Mouse (Mus musculus) MEL (cell line): Measurements from ENCODE around the gene Gm5426. TPM values are rescaled to one million over a fixed set of nuclear protein-coding genes. Genes with fewer than 3 reads are reported as not detected.
A peak's percentile ranks its signal among the peaks of the same experiment; 100 is the strongest.

Experiments used
- DNase-seq: peaks from one replicate; pipeline ENCODE4 v3.0.0; 2011; ENCODE audit warnings: low read depth, low spot score
- H3K27ac ChIP-seq: 2 replicates; pipeline ENCODE4 v1.5.1; 2012; ENCODE audit warnings: low read depth, mild to moderate bottlenecking, control low read depth, low read length, moderate library complexity; ENCODE audit not compliant: control insufficient read depth
- H3K27me3 ChIP-seq, 2 experiments: fragments of 150-350 bp in 1 of 2; sonication (generic) in 1 of 2; 2 replicates each; pipeline ENCODE4 v1.6.1; 2012; ENCODE audit warnings: low read length in 2 of 2, mild to moderate bottlenecking in 2 of 2, improper control_type of control experiment in 1 of 2, moderate library complexity in 1 of 2; ENCODE audit not compliant: insufficient read depth in 2 of 2, control insufficient read depth in 1 of 2
- H3K36me3 ChIP-seq, 2 experiments: 2 replicates each; pipeline ENCODE4 v1.6.1; 2012 to 2014; ENCODE audit warnings: low read length in 2 of 2, improper control_type of control experiment in 1 of 2, inconsistent platforms in 1 of 2, mild to moderate bottlenecking in 1 of 2; ENCODE audit not compliant: insufficient read depth in 2 of 2, control insufficient read depth in 1 of 2
- H3K4me1 ChIP-seq, 2 experiments: fragments of 150-350 bp in 1 of 2; sonication (generic) in 1 of 2; 2 replicates each; pipeline ENCODE4 v1.6.1; 2012; ENCODE audit warnings: low read length in 2 of 2, improper control_type of control experiment in 1 of 2, mild to moderate bottlenecking in 1 of 2; ENCODE audit not compliant: insufficient read depth in 2 of 2, control insufficient read depth in 1 of 2
- H3K4me3 ChIP-seq, 2 experiments: fragments of 150-350 bp in 1 of 2; sonication (generic) in 1 of 2; 2 replicates each; pipeline ENCODE4 v1.5.1; 2012; ENCODE audit warnings: low read depth in 2 of 2, low read length in 2 of 2, mild to moderate bottlenecking in 2 of 2, moderate library complexity in 2 of 2, control low read depth in 1 of 2, improper control_type of control experiment in 1 of 2; ENCODE audit not compliant: control insufficient read depth in 1 of 2, insufficient read depth in 1 of 2
- H3K79me2 ChIP-seq: 2 replicates; pipeline ENCODE4 v1.6.1; 2012; ENCODE audit warnings: mild to moderate bottlenecking, low read length, moderate library complexity; ENCODE audit not compliant: control insufficient read depth, poor library complexity, insufficient read depth
- H3K9ac ChIP-seq: 2 replicates; pipeline ENCODE4 v1.6.1; 2012; ENCODE audit warnings: low read depth, mild to moderate bottlenecking, control low read depth, low read length, moderate library complexity; ENCODE audit not compliant: control insufficient read depth, poor library complexity, severe bottlenecking
- H3K9me3 ChIP-seq: fragments of 150-350 bp; sonication (generic); replicated peaks from 2 replicates; pipeline ENCODE4 v1.6.1; 2012; ENCODE audit warnings: mild to moderate bottlenecking, low read length, improper control_type of control experiment, moderate library complexity; ENCODE audit not compliant: insufficient read depth
- CTCF ChIP-seq, 3 experiments: IDR thresholded peaks in 2 of 3; conservative IDR thresholded peaks in 1 of 3; 2 replicates each; pipeline ENCODE4 v1.5.1; 2011 to 2012; ENCODE audit warnings: low read length in 3 of 3, low read depth in 2 of 3, mild to moderate bottlenecking in 2 of 3, improper control_type of control experiment in 1 of 3, inconsistent platforms in 1 of 3, mixed read lengths in 1 of 3, moderate library complexity in 1 of 3; ENCODE audit not compliant: control insufficient read depth in 1 of 3, insufficient read depth in 1 of 3, poor library complexity in 1 of 3, severe bottlenecking in 1 of 3
- EP300 ChIP-seq, 2 experiments: IDR thresholded peaks; 2 replicates each; pipeline ENCODE4 v1.6.1; 2011; ENCODE audit warnings: improper control_type of control experiment in 2 of 2, low read length in 2 of 2, low read depth in 1 of 2, mild to moderate bottlenecking in 1 of 2
- ETS1 ChIP-seq: IDR thresholded peaks from 2 replicates; pipeline ENCODE4 v1.6.1; 2012; ENCODE audit warnings: low read depth, mild to moderate bottlenecking, inconsistent platforms, low read length, improper control_type of control experiment, moderate library complexity
- HCFC1 ChIP-seq: IDR thresholded peaks from 2 replicates; pipeline ENCODE4 v1.6.1; 2012; ENCODE audit warnings: low read depth, mild to moderate bottlenecking, inconsistent platforms, low read length, improper control_type of control experiment, moderate library complexity
- KAT2A ChIP-seq: conservative IDR thresholded peaks from 2 replicates; pipeline ENCODE4 v1.6.1; 2012; ENCODE audit warnings: low read depth, low read length, improper control_type of control experiment, inconsistent platforms
- MAFK ChIP-seq: IDR thresholded peaks from 2 replicates; pipeline ENCODE4 v1.6.1; 2011; ENCODE audit warnings: low read depth, mild to moderate bottlenecking, low read length, improper control_type of control experiment, borderline replicate concordance
- MAX ChIP-seq: IDR thresholded peaks from 2 replicates; pipeline ENCODE4 v1.6.1; 2011; ENCODE audit warnings: low read length, improper control_type of control experiment
- MXI1 ChIP-seq: IDR thresholded peaks from 2 replicates; pipeline ENCODE4 v1.6.1; 2011; ENCODE audit warnings: mild to moderate bottlenecking, low read depth, low read length, improper control_type of control experiment
- MYC ChIP-seq: IDR thresholded peaks from 2 replicates; pipeline ENCODE4 v1.6.1; 2011; ENCODE audit warnings: low read depth, mild to moderate bottlenecking, low read length, improper control_type of control experiment, moderate library complexity
- NRF1 ChIP-seq: IDR thresholded peaks from 2 replicates; pipeline ENCODE4 v1.6.1; 2014; ENCODE audit warnings: low read depth, mild to moderate bottlenecking, inconsistent platforms, low read length, improper control_type of control experiment, moderate library complexity; ENCODE audit not compliant: poor library complexity, insufficient read depth, severe bottlenecking
- POLR2A ChIP-seq, 2 experiments: IDR thresholded peaks; 2 replicates each; pipeline ENCODE4 v1.6.1; 2011 to 2012; ENCODE audit warnings: low read length in 2 of 2, mild to moderate bottlenecking in 2 of 2, control low read depth in 1 of 2, improper control_type of control experiment in 1 of 2, low read depth in 1 of 2, moderate library complexity in 1 of 2; ENCODE audit not compliant: control insufficient read depth in 1 of 2, insufficient read depth in 1 of 2, poor library complexity in 1 of 2
- POLR2AphosphoS5 ChIP-seq: IDR thresholded peaks from 2 replicates; pipeline ENCODE4 v1.6.1; 2012; ENCODE audit warnings: low read depth, borderline replicate concordance, mild to moderate bottlenecking, inconsistent platforms, low read length, moderate library complexity, mixed read lengths
- TBP ChIP-seq: IDR thresholded peaks from 2 replicates; pipeline ENCODE4 v1.8.0; 2011; ENCODE audit warnings: low read depth, low read length, improper control_type of control experiment
- ZC3H11A ChIP-seq: IDR thresholded peaks from 2 replicates; pipeline ENCODE4 v1.6.1; 2012; ENCODE audit warnings: low read depth, mild to moderate bottlenecking, inconsistent platforms, low read length, improper control_type of control experiment
- ZKSCAN1 ChIP-seq: IDR thresholded peaks from 2 replicates; pipeline ENCODE4 v1.6.1; 2012; ENCODE audit warnings: low read depth, mild to moderate bottlenecking, inconsistent platforms, low read length, improper control_type of control experiment, moderate library complexity
- ZNF384 ChIP-seq: IDR thresholded peaks from 2 replicates; pipeline ENCODE4 v1.6.1; 2012; ENCODE audit warnings: low read depth, mild to moderate bottlenecking, inconsistent platforms, low read length, improper control_type of control experiment
- polyA plus RNA-seq, 2 experiments: library from polyadenylated mRNA; stranded (reverse) in 1 of 2; unstranded in 1 of 2; fragments of >175 nt in 1 of 2; fragments of >200 nt in 1 of 2; gene quantifications; 2 replicates each; pipeline versions ENCODE4 v1.2.1 to v1.2.4; 2012; ENCODE audit warnings: low replicate concordance in 2 of 2, low read depth in 1 of 2; ENCODE audit not compliant: insufficient read length in 2 of 2, insufficient read depth in 1 of 2, missing spikeins in 1 of 2
- total RNA-seq: library from RNA; depleted of rRNA; stranded (reverse); fragments of 300-350 nt; gene quantifications from 2 replicates; pipeline ENCODE4 v1.2.3, GENCODE M21; 2012

The Gm5426 gene
- total and polyA plus RNA-seq, 3 experiments, result 1.0 TPM; not detected in 2

- no peak for TF ChIP-seq KAT2A
- TF ChIP-seq POLR2AphosphoS5, result no peak
- 0 out of 2 replicates have a peak, but pooled peaks have one; percentile 18 for TF ChIP-seq MAX
- no peak for TF ChIP-seq MAFK
- TF ChIP-seq ZNF384, result no peak
- 0 out of 2 replicates have a peak, but pooled peaks have one; percentile 21 for TF ChIP-seq MYC
- no peak for TF ChIP-seq ZKSCAN1
Observed at GRCm38 (mm10) chr10:96181398-96181790, 45.0 kb downstream of the Gm5426 start (continued).

GRCm38 (mm10) chr10:96181883-96182628 is 45.7 kb downstream of the Gm5426 start:
- TF ChIP-seq POLR2A (IDR thresholded peaks at IDR 0.05; ENCODE audit: control insufficient read depth in 1 of 2, insufficient read depth in 1 of 2, low read depth in 1 of 2, low read length in 2 of 2, poor library complexity in 1 of 2) (no peak), TBP (no peak), CTCF (IDR thresholded peaks at IDR 0.05 in 2 of 3, conservative IDR thresholded peaks at IDR 0.05 in 1 of 3; ENCODE audit: control insufficient read depth in 1 of 3, insufficient read depth in 1 of 3, low read depth in 2 of 3, low read length in 3 of 3, poor library complexity in 1 of 3, severe bottlenecking in 1 of 3) (peak; percentile 16 to 28 (median 23); a peak in 4 of 6 replicates)
- Histone ChIP-seq H3K9me3 (no peaks in the 10 kb centered on the region), H3K79me2 (no peaks in the 10 kb centered on the region), H3K4me3 (peak overlapping the region in 1 of 2 experiments; percentile 1; a peak in 1 of 4 replicates), H3K27ac (peak overlapping the region; percentile 74), H3K4me1 (peaks cover 13 to 26% of the 10 kb centered on the region in 2 experiments), H3K27me3 (no peaks in the 10 kb centered on the region), H3K9ac (peak overlapping the region; percentile 32; the same call in 1 of the 2 replicates), H3K36me3 (peaks cover 0 to 20% of the 10 kb centered on the region in 2 experiments; a peak in 2 of 4 replicates)
- DNase-seq, result peak; percentile 50

GRCm38 (mm10) chr10:96185026-96185425 is 48.6 kb downstream of the Gm5426 start:
- Histone ChIP-seq H3K9ac (no peak overlapping the region), H3K27ac (no peak overlapping the region), H3K4me3 (no peak overlapping the region), H3K79me2 (no peaks in the 10 kb centered on the region), H3K36me3 (peaks cover 0 to 20% of the 10 kb centered on the region in 2 experiments; a peak in 2 of 4 replicates), H3K9me3 (no peaks in the 10 kb centered on the region), H3K27me3 (no peaks in the 10 kb centered on the region), H3K4me1 (peaks cover 10 to 22% of the 10 kb centered on the region in 2 experiments)
- no peak for DNase-seq
- no peak for TF ChIP-seq ZC3H11A

GRCm38 (mm10) chr10:96185601-96186000 is 49.2 kb downstream of the Gm5426 start:
- Histone ChIP-seq H3K9ac (no peak overlapping the region), H3K27ac (no peak overlapping the region), H3K79me2 (no peaks in the 10 kb centered on the region), H3K27me3 (no peaks in the 10 kb centered on the region), H3K4me1 (peaks cover 10 to 18% of the 10 kb centered on the region in 2 experiments), H3K4me3 (no peak overlapping the region)
- no peak for DNase-seq
- TF ChIP-seq ETS1 (0 out of 2 replicates have a peak, but pooled peaks have one; percentile 24), HCFC1 (no peak), MAX (peak; percentile 46), MYC (peak; percentile 8; the same call in 1 of the 2 replicates), TBP (no peak), ZNF384 (peak; percentile 72), NRF1 (no peak), MXI1 (no peak), EP300 (IDR thresholded peaks at IDR 0.05; ENCODE audit: low read depth in 1 of 2, low read length in 2 of 2) (0 out of 4 replicates have a peak, but pooled peaks of 1 of the 2 experiments have one; percentile 24)
- TF ChIP-seq, all 39 proteins: peak for 5
- Histone ChIP-seq H3K9me3 (no peaks in the 10 kb centered on the region), H3K36me3 (peaks cover 0 to 18% of the 10 kb centered on the region in 2 experiments; a peak in 2 of 4 replicates)
